Mouse (Mus musculus): ENCODE measurements around the gene Disc1. TPM values are rescaled to one million over a fixed set of nuclear protein-coding genes. Genes with fewer than 3 reads are reported as not detected.

The Disc1 gene
- total and polyA plus RNA-seq, 3 experiments, result not detected

- in situ Hi-C loops (cut with MboI; ENCODE audit: low pct_ligation_motif_present, low pct_unique_long_range_greater_than_20kb, low sequenced_read_pairs), result no loop called here
- dilution Hi-C loops (cut with MboI; ENCODE audit: extremely low pct_ligation_motif_present, extremely low pct_unique_long_range_greater_than_20kb, low sequenced_read_pairs), result no loop called here
- no peaks in the 10 kb centered on the region for H3K9me3 ChIP-seq (replicated peaks; ENCODE audit: low read length)
- H3K36me3 ChIP-seq (replicated peaks in 1 of 2; ENCODE audit: control insufficient read depth in 1 of 2, insufficient read depth in 1 of 2, low read length in 1 of 2), result no peaks in the 10 kb centered on the region
- DNase-seq (ENCODE audit: extremely low read depth), result no peak
- H3K27ac ChIP-seq (ENCODE audit: insufficient read depth, low read depth), result no peak overlapping the region
- peaks cover 6% of the 10 kb centered on the region for H3K27me3 ChIP-seq (replicated peaks)
- peaks cover 8 to 21% of the 10 kb centered on the region in 2 experiments; a peak in 3 of 4 replicates for H3K4me1 ChIP-seq (ENCODE audit: control insufficient read depth in 1 of 2, insufficient read depth in 2 of 2)
- H3K79me2 ChIP-seq (replicated peaks; ENCODE audit: control insufficient read depth, extremely low read depth, insufficient read depth, poor library complexity, severe bottlenecking), result no peaks in the 10 kb centered on the region
- no peak overlapping the region for H3K4me3 ChIP-seq (replicated peaks in 1 of 3; ENCODE audit: low read depth in 2 of 3, low read length in 2 of 3, poor library complexity in 1 of 3)
- TF ChIP-seq TBP (conservative IDR thresholded peaks at IDR 0.05; ENCODE audit: low read depth, low read length), result no peak
- no peak for TF ChIP-seq ELF1 (IDR thresholded peaks at IDR 0.05; ENCODE audit: low read depth, low read length)
- TF ChIP-seq POLR2A (IDR thresholded peaks at IDR 0.05; ENCODE audit: low read depth, low read length), result no peak
- no peak for TF ChIP-seq MEF2A (IDR thresholded peaks at IDR 0.05; ENCODE audit: borderline replicate concordance, low read depth, low read length)
- TF ChIP-seq USF1 (IDR thresholded peaks at IDR 0.05; ENCODE audit: low read depth, low read length), result no peak
- TF ChIP-seq POLR2AphosphoS2 (IDR thresholded peaks at IDR 0.05; ENCODE audit: low read depth, low read length), result no peak
- no peak for TF ChIP-seq RAD21 (IDR thresholded peaks at IDR 0.05; ENCODE audit: low read depth, low read length)
- no peak for TF ChIP-seq TCF12 (IDR thresholded peaks at IDR 0.05; ENCODE audit: low read depth, low read length)
- TF ChIP-seq KAT2A (IDR thresholded peaks at IDR 0.05; ENCODE audit: insufficient replicate concordance, low read length), result no peak
- TF ChIP-seq CHD2 (IDR thresholded peaks at IDR 0.05; ENCODE audit: low read length), result no peak
- no peak for TF ChIP-seq NELFE (IDR thresholded peaks at IDR 0.05; ENCODE audit: low read depth, low read length)
- no peak for TF ChIP-seq JUND (conservative IDR thresholded peaks at IDR 0.05; ENCODE audit: low read depth, low read length)
- no peak for TF ChIP-seq NRF1 (IDR thresholded peaks at IDR 0.05; ENCODE audit: low read depth, low read length)
- no peak for TF ChIP-seq MYC (IDR thresholded peaks at IDR 0.05; ENCODE audit: low read depth, low read length)
- no peak for TF ChIP-seq USF2 (conservative IDR thresholded peaks at IDR 0.05; ENCODE audit: low read depth, low read length)
- TF ChIP-seq CHD1 (IDR thresholded peaks at IDR 0.05; ENCODE audit: low read depth, low read length), result no peak
- H3K4me2 ChIP-seq (ENCODE audit: insufficient read depth, low read depth, poor library complexity, severe bottlenecking), result no peak overlapping the region
- H3K9ac ChIP-seq (ENCODE audit: insufficient read depth, low read depth), result no peak overlapping the region
Measured at GRCm38 (mm10) chr8:125283542-125283941, 229.5 kb downstream of the Disc1 start.

GRCm38 (mm10) chr8:125284875-125285274, 230.9 kb downstream of the Disc1 start:
- Histone ChIP-seq H3K27me3 (replicated peaks) (no peaks in the 10 kb centered on the region), H3K27ac (ENCODE audit: insufficient read depth, low read depth) (no peak overlapping the region), H3K4me1 (ENCODE audit: control insufficient read depth in 1 of 2, insufficient read depth in 2 of 2) (peaks cover 8 to 18% of the 10 kb centered on the region in 2 experiments; a peak in 3 of 4 replicates), H3K79me2 (replicated peaks; ENCODE audit: control insufficient read depth, extremely low read depth, insufficient read depth, poor library complexity, severe bottlenecking) (no peaks in the 10 kb centered on the region), H3K36me3 (replicated peaks in 1 of 2; ENCODE audit: control insufficient read depth in 1 of 2, insufficient read depth in 1 of 2, low read length in 1 of 2) (no peaks in the 10 kb centered on the region), H3K4me3 (replicated peaks in 1 of 3; ENCODE audit: low read depth in 2 of 3, low read length in 2 of 3, poor library complexity in 1 of 3) (no peak overlapping the region), H3K4me2 (ENCODE audit: insufficient read depth, low read depth, poor library complexity, severe bottlenecking) (no peak overlapping the region), H3K9me3 (replicated peaks; ENCODE audit: low read length) (no peaks in the 10 kb centered on the region), H3K9ac (ENCODE audit: insufficient read depth, low read depth) (no peak overlapping the region)
- dilution Hi-C loops (cut with MboI; ENCODE audit: extremely low pct_ligation_motif_present, extremely low pct_unique_long_range_greater_than_20kb, low sequenced_read_pairs) (no loop called here), in situ Hi-C loops (cut with MboI; ENCODE audit: low pct_ligation_motif_present, low pct_unique_long_range_greater_than_20kb, low sequenced_read_pairs) (no loop called here)
- no peak for DNase-seq (ENCODE audit: extremely low read depth)
- TF ChIP-seq E2F4 (IDR thresholded peaks at IDR 0.05; ENCODE audit: insufficient replicate concordance, low read depth, low read length) (no peak), EP300 (IDR thresholded peaks at IDR 0.05; ENCODE audit: low read length) (no peak), USF1 (IDR thresholded peaks at IDR 0.05; ENCODE audit: low read depth, low read length) (no peak), ELF1 (IDR thresholded peaks at IDR 0.05; ENCODE audit: low read depth, low read length) (no peak), MEF2A (IDR thresholded peaks at IDR 0.05; ENCODE audit: borderline replicate concordance, low read depth, low read length) (no peak), UBTF (IDR thresholded peaks at IDR 0.05; ENCODE audit: low read depth, low read length) (no peak), ZKSCAN1 (IDR thresholded peaks at IDR 0.05; ENCODE audit: borderline replicate concordance, low read depth, low read length) (no peak), JUND (conservative IDR thresholded peaks at IDR 0.05; ENCODE audit: low read depth, low read length) (no peak), HCFC1 (IDR thresholded peaks at IDR 0.05; ENCODE audit: low read depth, low read length) (no peak), TBP (conservative IDR thresholded peaks at IDR 0.05; ENCODE audit: low read depth, low read length) (no peak), TCF12 (IDR thresholded peaks at IDR 0.05; ENCODE audit: low read depth, low read length) (no peak), POLR2A (IDR thresholded peaks at IDR 0.05; ENCODE audit: low read depth, low read length) (no peak), MAZ (IDR thresholded peaks at IDR 0.05; ENCODE audit: low read depth, low read length) (no peak), ZC3H11A (IDR thresholded peaks at IDR 0.05; ENCODE audit: low read depth, low read length) (no peak)
